Mouse (Mus musculus): ENCODE measurements at regions not wholly inside any gene's neighbourhood (a gene's known extent, or its start where the extent isn't known, plus 50 kb on each side); places are given as distances from the start of the nearest gene placed in this dataset.

GRCm38 (mm10) chr9:85201202-85201601 lies 111.4 kb upstream of the Gm11114 start:
- Histone ChIP-seq H3K27ac (replicated peaks) (no peak overlapping the region), H3K9me3 (ENCODE audit: control insufficient read depth, low read length) (no peaks in the 10 kb centered on the region), H3K9ac (ENCODE audit: low read length) (no peak overlapping the region), H3K27me3 (ENCODE audit: control insufficient read depth, insufficient read depth, low read length) (no peaks in the 10 kb centered on the region), H3K36me3 (ENCODE audit: control insufficient read depth, insufficient read depth, low read length) (no peaks in the 10 kb centered on the region), H3K4me2 (replicated peaks; ENCODE audit: low read depth) (no peak overlapping the region), H3K4me3 (ENCODE audit: low read depth, low read length) (no peak overlapping the region), H3K4me1 (replicated peaks; ENCODE audit: control insufficient read depth, insufficient read depth) (no peaks in the 10 kb centered on the region)
- 79% methylated on average over 3 of the region's 3 CpGs for WGBS
- TF ChIP-seq EP300 (optimal IDR thresholded peaks at IDR 0.05) (no peak), CTCF (IDR thresholded peaks at IDR 0.05; ENCODE audit: low read depth) (no peak)
- ATAC-seq (ENCODE audit: low FRiP score, low TSS enrichment) (no peak), DNase-seq (ENCODE audit: low spot score) (no peak)

DNA sequence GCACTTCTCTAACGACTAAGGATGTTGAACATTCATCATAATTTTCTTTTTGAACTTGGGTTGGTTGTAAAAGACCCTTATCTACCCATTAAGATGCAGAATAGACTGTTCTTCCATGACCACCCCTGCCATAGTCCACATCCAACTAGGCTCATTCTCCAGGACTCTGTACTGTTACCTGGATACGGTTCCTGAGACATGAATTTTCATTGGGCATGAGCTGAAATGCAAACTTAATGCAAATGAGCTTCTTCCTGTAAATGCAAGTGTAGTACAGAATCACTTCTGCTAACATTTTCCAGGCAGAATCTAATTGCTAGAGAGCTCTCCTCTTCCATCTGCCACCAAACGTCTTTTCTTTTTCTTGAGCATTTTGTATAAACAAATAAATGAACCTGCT lies 87.7 kb upstream of the Gm11114 start:
- DNase-seq (ENCODE audit: low spot score) (no peak), ATAC-seq (ENCODE audit: low FRiP score, low TSS enrichment) (no peak)
- Histone ChIP-seq H3K4me1 (replicated peaks; ENCODE audit: control insufficient read depth, insufficient read depth) (no peaks in the 10 kb centered on the region), H3K9me3 (ENCODE audit: control insufficient read depth, low read length) (no peaks in the 10 kb centered on the region), H3K36me3 (ENCODE audit: control insufficient read depth, insufficient read depth, low read length) (no peaks in the 10 kb centered on the region), H3K4me2 (replicated peaks; ENCODE audit: low read depth) (no peak overlapping the region), H3K9ac (ENCODE audit: low read length) (no peak overlapping the region), H3K27me3 (ENCODE audit: control insufficient read depth, insufficient read depth, low read length) (no peaks in the 10 kb centered on the region), H3K27ac (replicated peaks) (no peak overlapping the region), H3K4me3 (ENCODE audit: low read depth, low read length) (no peak overlapping the region)
- TF ChIP-seq CTCF (IDR thresholded peaks at IDR 0.05; ENCODE audit: low read depth) (no peak), EP300 (optimal IDR thresholded peaks at IDR 0.05) (no peak)
- 63% methylated on average over 3 of the region's 3 CpGs for WGBS

Measured in stomach, postnatal 0 days (tissue).